Mouse (Mus musculus): ENCODE results near the gene Ankrd24.

- TF ChIP-seq CTCF (IDR thresholded peaks at IDR 0.05; ENCODE audit: low read depth) = no peak
- no peak for TF ChIP-seq EP300 (IDR thresholded peaks at IDR 0.05; ENCODE audit: low read depth)
These were observed 8.0 kb downstream of the Ankrd24 start for GRCm38 (mm10) chr10:81636338-81636737.

All from liver, embryonic 14.5 days (tissue).